Mouse (Mus musculus): Measurements from ENCODE around the gene Nup62. TPM values are rescaled to one million over a fixed set of nuclear protein-coding genes. Genes with fewer than 3 reads are reported as not detected.

The Nup62 gene
- polyA plus RNA-seq (2014; fragmentation: Illumina TruSeq; extraction: RNeasy Lipid Tissue Mini Kit (QIAGEN cat#74804); ENCODE audit: low read depth, low replicate concordance), result 20.1 TPM

GRCm38 (mm10) chr7:44815721-44816469 is at the start of gene Nup62, which contains the start of gene Il4i1:
Gene Nup62, plus strand, starts transcription at chr7:44816088.
Gene Il4i1, plus strand, starts transcription at chr7:44816387.

DNA sequence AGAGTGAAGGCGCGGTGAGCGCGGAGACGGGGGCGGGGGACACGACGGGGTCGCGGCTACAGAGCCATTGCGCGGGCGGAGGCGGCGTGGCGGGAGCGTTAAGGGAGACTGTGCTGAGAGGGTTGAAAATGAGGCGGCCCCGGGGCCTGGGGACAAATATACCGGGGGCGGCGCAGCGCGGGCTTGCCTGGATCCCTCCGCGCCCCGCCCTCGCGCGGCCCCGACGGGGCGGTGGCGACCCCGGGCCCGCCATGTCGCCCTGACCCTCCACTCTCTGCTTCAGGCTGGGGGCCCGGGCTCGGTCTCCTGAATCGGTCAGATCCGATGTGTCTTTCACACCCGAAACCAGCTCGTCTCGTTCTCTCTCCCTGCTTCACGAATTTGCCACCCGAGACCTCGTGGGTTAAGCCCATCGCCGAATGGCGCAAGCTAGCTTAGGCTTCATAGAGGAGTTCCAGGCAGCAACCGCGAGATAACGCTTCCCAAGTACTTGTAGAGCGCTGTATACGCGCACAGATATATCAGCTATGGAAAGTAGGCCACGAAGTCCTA is 658 bp downstream of the Nup62 start, which contains the start of gene Atf5:
Gene Atf5 (minus strand): TSS at position 189 of the 552 bp plus-strand sequence.

DNA sequence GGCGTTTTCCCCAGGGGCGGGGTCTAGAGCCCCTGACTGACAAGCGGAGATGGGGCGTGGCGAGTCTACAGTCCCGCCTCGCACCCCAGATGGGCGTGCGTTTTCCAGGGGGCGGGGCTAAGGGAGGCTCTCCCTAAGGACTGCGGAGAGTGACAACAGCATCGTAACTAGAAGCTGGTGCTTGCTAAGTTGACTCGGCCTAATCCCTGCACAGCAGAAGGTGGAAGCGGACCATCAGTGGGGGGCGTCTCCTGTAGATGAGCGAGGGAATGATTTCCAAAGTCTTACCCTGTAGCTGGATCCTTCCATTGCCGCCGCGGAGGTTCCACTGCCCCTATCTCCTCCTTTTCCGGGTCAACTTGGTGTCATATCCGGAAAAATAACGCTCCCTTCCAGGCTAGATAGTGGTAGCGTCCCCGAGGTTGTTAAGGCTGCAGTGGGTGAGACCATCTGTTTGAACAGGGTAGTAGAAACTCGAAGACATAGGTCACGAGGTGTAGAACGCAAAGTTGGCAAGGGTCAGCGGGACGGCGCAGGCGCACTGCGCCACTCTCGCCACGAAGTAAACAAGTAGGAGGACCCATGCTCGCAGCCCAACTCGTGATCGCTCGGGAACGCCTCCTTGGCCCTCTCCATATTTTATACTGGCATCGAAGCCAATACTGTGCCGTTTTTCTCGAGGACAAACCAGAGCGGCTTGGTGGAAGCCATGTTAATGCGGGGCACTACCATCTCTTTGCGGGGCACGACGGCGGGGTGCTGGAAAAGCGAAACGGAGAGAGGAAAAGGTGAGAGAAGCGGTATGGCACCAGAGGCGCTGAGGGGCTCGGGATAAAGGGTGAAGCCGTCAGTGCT is 32.9 kb downstream of the Nup62 start, which contains the start of the genes Akt1s1 and Tbc1d17:
Gene Akt1s1 (plus strand): TSS at position 431 of the 855 bp plus-strand sequence.
Gene Tbc1d17 (minus strand): TSS at position 519 of the 855 bp plus-strand sequence.

GRCm38 (mm10) chr7:44857042-44857552 is 41.2 kb downstream of the Nup62 start, which contains the start of gene Pnkp:
Gene Pnkp, plus strand, starts transcription at chr7:44857139.

GRCm38 (mm10) chr7:44869697-44870528 is 54.0 kb downstream of the Nup62 start, which contains the start of gene Ptov1:
Gene Ptov1, minus strand, starts transcription at chr7:44869788.

Other genes starting within 250 kb of the Nup62 start
- gene Napsa, start 243.7 kb upstream of the Nup62 start, polyA plus RNA-seq (2014; fragmentation: Illumina TruSeq; extraction: RNeasy Lipid Tissue Mini Kit (QIAGEN cat#74804); ENCODE audit: low read depth, low replicate concordance), result 13.2 TPM
- 17.2 TPM for gene Kcnc3, start 225.4 kb upstream of the Nup62 start, polyA plus RNA-seq (2014; fragmentation: Illumina TruSeq; extraction: RNeasy Lipid Tissue Mini Kit (QIAGEN cat#74804); ENCODE audit: low read depth, low replicate concordance)
- gene Myh14, start 145.2 kb upstream of the Nup62 start, polyA plus RNA-seq (2014; fragmentation: Illumina TruSeq; extraction: RNeasy Lipid Tissue Mini Kit (QIAGEN cat#74804); ENCODE audit: low read depth, low replicate concordance), result 9.1 TPM
- 5.2 TPM for gene Izumo2, start 107.3 kb upstream of the Nup62 start, polyA plus RNA-seq (2014; fragmentation: Illumina TruSeq; extraction: RNeasy Lipid Tissue Mini Kit (QIAGEN cat#74804); ENCODE audit: low read depth, low replicate concordance)
- gene Vrk3, start 67.7 kb upstream of the Nup62 start, polyA plus RNA-seq (2014; fragmentation: Illumina TruSeq; extraction: RNeasy Lipid Tissue Mini Kit (QIAGEN cat#74804); ENCODE audit: low read depth, low replicate concordance), result 29.0 TPM
- 0.26 TPM for gene Zfp473, start 65.0 kb upstream of the Nup62 start, polyA plus RNA-seq (2014; fragmentation: Illumina TruSeq; extraction: RNeasy Lipid Tissue Mini Kit (QIAGEN cat#74804); ENCODE audit: low read depth, low replicate concordance)
- gene Il4i1, start 299 bp downstream of the Nup62 start, polyA plus RNA-seq (2014; fragmentation: Illumina TruSeq; extraction: RNeasy Lipid Tissue Mini Kit (QIAGEN cat#74804); ENCODE audit: low read depth, low replicate concordance), result 3.5 TPM
- gene Atf5, start 570 bp downstream of the Nup62 start, polyA plus RNA-seq (2014; fragmentation: Illumina TruSeq; extraction: RNeasy Lipid Tissue Mini Kit (QIAGEN cat#74804); ENCODE audit: low read depth, low replicate concordance), result 71.7 TPM
- 54.3 TPM for gene Akt1s1, start 32.9 kb downstream of the Nup62 start, polyA plus RNA-seq (2014; fragmentation: Illumina TruSeq; extraction: RNeasy Lipid Tissue Mini Kit (QIAGEN cat#74804); ENCODE audit: low read depth, low replicate concordance)
- gene Tbc1d17, start 33.0 kb downstream of the Nup62 start, polyA plus RNA-seq (2014; fragmentation: Illumina TruSeq; extraction: RNeasy Lipid Tissue Mini Kit (QIAGEN cat#74804); ENCODE audit: low read depth, low replicate concordance), result 65.2 TPM
- gene Pnkp, start 41.1 kb downstream of the Nup62 start, polyA plus RNA-seq (2014; fragmentation: Illumina TruSeq; extraction: RNeasy Lipid Tissue Mini Kit (QIAGEN cat#74804); ENCODE audit: low read depth, low replicate concordance), result 30.0 TPM
- 146 TPM for gene Ptov1, start 53.7 kb downstream of the Nup62 start, polyA plus RNA-seq (2014; fragmentation: Illumina TruSeq; extraction: RNeasy Lipid Tissue Mini Kit (QIAGEN cat#74804); ENCODE audit: low read depth, low replicate concordance)
- 66.0 TPM for gene Med25, start 76.6 kb downstream of the Nup62 start, polyA plus RNA-seq (2014; fragmentation: Illumina TruSeq; extraction: RNeasy Lipid Tissue Mini Kit (QIAGEN cat#74804); ENCODE audit: low read depth, low replicate concordance)
- 22.8 TPM for gene Fuz, start 80.0 kb downstream of the Nup62 start, polyA plus RNA-seq (2014; fragmentation: Illumina TruSeq; extraction: RNeasy Lipid Tissue Mini Kit (QIAGEN cat#74804); ENCODE audit: low read depth, low replicate concordance)
- gene Ap2a1, start 113.4 kb downstream of the Nup62 start, polyA plus RNA-seq (2014; fragmentation: Illumina TruSeq; extraction: RNeasy Lipid Tissue Mini Kit (QIAGEN cat#74804); ENCODE audit: low read depth, low replicate concordance), result 62.5 TPM
- 12.6 TPM for gene Tsks, start 127.1 kb downstream of the Nup62 start, polyA plus RNA-seq (2014; fragmentation: Illumina TruSeq; extraction: RNeasy Lipid Tissue Mini Kit (QIAGEN cat#74804); ENCODE audit: low read depth, low replicate concordance)
- 8.7 TPM for gene Cpt1c, start 158.8 kb downstream of the Nup62 start, polyA plus RNA-seq (2014; fragmentation: Illumina TruSeq; extraction: RNeasy Lipid Tissue Mini Kit (QIAGEN cat#74804); ENCODE audit: low read depth, low replicate concordance)
- 132 TPM for gene Prmt1, start 170.5 kb downstream of the Nup62 start, polyA plus RNA-seq (2014; fragmentation: Illumina TruSeq; extraction: RNeasy Lipid Tissue Mini Kit (QIAGEN cat#74804); ENCODE audit: low read depth, low replicate concordance)
- 87.2 TPM for gene Irf3, start 181.6 kb downstream of the Nup62 start, polyA plus RNA-seq (2014; fragmentation: Illumina TruSeq; extraction: RNeasy Lipid Tissue Mini Kit (QIAGEN cat#74804); ENCODE audit: low read depth, low replicate concordance)
- 18.5 TPM for gene Bcl2l12, start 182.6 kb downstream of the Nup62 start, polyA plus RNA-seq (2014; fragmentation: Illumina TruSeq; extraction: RNeasy Lipid Tissue Mini Kit (QIAGEN cat#74804); ENCODE audit: low read depth, low replicate concordance)
- 57.7 TPM for gene Scaf1, start 200.3 kb downstream of the Nup62 start, polyA plus RNA-seq (2014; fragmentation: Illumina TruSeq; extraction: RNeasy Lipid Tissue Mini Kit (QIAGEN cat#74804); ENCODE audit: low read depth, low replicate concordance)
- gene Rras, start 201.9 kb downstream of the Nup62 start, polyA plus RNA-seq (2014; fragmentation: Illumina TruSeq; extraction: RNeasy Lipid Tissue Mini Kit (QIAGEN cat#74804); ENCODE audit: low read depth, low replicate concordance), result 131 TPM
- 15.7 TPM for gene Prr12, start 236.8 kb downstream of the Nup62 start, polyA plus RNA-seq (2014; fragmentation: Illumina TruSeq; extraction: RNeasy Lipid Tissue Mini Kit (QIAGEN cat#74804); ENCODE audit: low read depth, low replicate concordance)
- gene Nosip, start 246.3 kb downstream of the Nup62 start, polyA plus RNA-seq (2014; fragmentation: Illumina TruSeq; extraction: RNeasy Lipid Tissue Mini Kit (QIAGEN cat#74804); ENCODE audit: low read depth, low replicate concordance), result 43.3 TPM
- gene Prrg2, start 246.6 kb downstream of the Nup62 start, polyA plus RNA-seq (2014; fragmentation: Illumina TruSeq; extraction: RNeasy Lipid Tissue Mini Kit (QIAGEN cat#74804); ENCODE audit: low read depth, low replicate concordance), result 40.3 TPM

All from adipose tissue, adult 10 weeks (tissue).